Mouse (Mus musculus): ENCODE measurements around the gene Bax. TPM values are rescaled to one million over a fixed set of nuclear protein-coding genes. Genes with fewer than 3 reads are reported as not detected.

Bax gene
- total and polyA plus RNA-seq, 3 experiments, result 195 to 273 (median 233) TPM

GRCm38 (mm10) chr7:45462325-45462724, 4.4 kb downstream of the Bax start:
- no peak overlapping the region for H3K4me3 ChIP-seq (replicated peaks in 1 of 3; ENCODE audit: low read depth in 2 of 3, low read length in 2 of 3, poor library complexity in 1 of 3)
- H3K27me3 ChIP-seq (replicated peaks), result no peaks in the 10 kb centered on the region
- peak overlapping the region; percentile 47 for H3K27ac ChIP-seq (ENCODE audit: insufficient read depth, low read depth)
- peaks cover 48% of the 10 kb centered on the region for H3K79me2 ChIP-seq (replicated peaks; ENCODE audit: control insufficient read depth, extremely low read depth, insufficient read depth, poor library complexity, severe bottlenecking)
- dilution Hi-C loops (cut with MboI; ENCODE audit: extremely low pct_ligation_motif_present, extremely low pct_unique_long_range_greater_than_20kb, low sequenced_read_pairs) (no loop called here), in situ Hi-C loops (cut with MboI; ENCODE audit: low pct_ligation_motif_present, low pct_unique_long_range_greater_than_20kb, low sequenced_read_pairs) (loop anchor here (10.0 kb wide), 1 partner anchor 222 kb away; the partner anchor contains the start of gene Ntn5)
- no peaks in the 10 kb centered on the region for H3K9me3 ChIP-seq (replicated peaks; ENCODE audit: low read length)
- peaks cover 37 to 53% of the 10 kb centered on the region in 2 experiments for H3K36me3 ChIP-seq (replicated peaks in 1 of 2; ENCODE audit: control insufficient read depth in 1 of 2, insufficient read depth in 1 of 2, low read length in 1 of 2)
- H3K9ac ChIP-seq (ENCODE audit: insufficient read depth, low read depth), result no peak overlapping the region
- no peak for DNase-seq (ENCODE audit: extremely low read depth)
- H3K4me1 ChIP-seq (ENCODE audit: control insufficient read depth in 1 of 2, insufficient read depth in 2 of 2), result peaks cover 16 to 43% of the 10 kb centered on the region in 2 experiments
- H3K4me2 ChIP-seq (ENCODE audit: insufficient read depth, low read depth, poor library complexity, severe bottlenecking), result no peak overlapping the region
- TF ChIP-seq RCOR1 (conservative IDR thresholded peaks at IDR 0.05; ENCODE audit: low read depth, low read length), result no peak
- no peak for TF ChIP-seq GABPA (IDR thresholded peaks at IDR 0.05; ENCODE audit: insufficient replicate concordance, low read depth, low read length)

- H3K27ac ChIP-seq (ENCODE audit: insufficient read depth, low read depth), result no peak overlapping the region
- DNase-seq (ENCODE audit: extremely low read depth), result no peak
- no peak for TF ChIP-seq JUND (conservative IDR thresholded peaks at IDR 0.05; ENCODE audit: low read depth, low read length)
- peak; percentile 6; the same call in 1 of the 2 replicates for TF ChIP-seq POLR2A (IDR thresholded peaks at IDR 0.05; ENCODE audit: low read depth, low read length)
- no peaks in the 10 kb centered on the region for H3K9me3 ChIP-seq (replicated peaks; ENCODE audit: low read length)
- no peak overlapping the region for H3K4me3 ChIP-seq (replicated peaks in 1 of 3; ENCODE audit: low read depth in 2 of 3, low read length in 2 of 3, poor library complexity in 1 of 3)
- H3K4me1 ChIP-seq (ENCODE audit: control insufficient read depth in 1 of 2, insufficient read depth in 2 of 2), result peaks cover 16 to 44% of the 10 kb centered on the region in 2 experiments
- H3K36me3 ChIP-seq (replicated peaks in 1 of 2; ENCODE audit: control insufficient read depth in 1 of 2, insufficient read depth in 1 of 2, low read length in 1 of 2), result peaks cover 39 to 57% of the 10 kb centered on the region in 2 experiments
- no peak overlapping the region for H3K9ac ChIP-seq (ENCODE audit: insufficient read depth, low read depth)
- peaks cover 49% of the 10 kb centered on the region for H3K79me2 ChIP-seq (replicated peaks; ENCODE audit: control insufficient read depth, extremely low read depth, insufficient read depth, poor library complexity, severe bottlenecking)
- in situ Hi-C loops (cut with MboI; ENCODE audit: low pct_ligation_motif_present, low pct_unique_long_range_greater_than_20kb, low sequenced_read_pairs), result loop anchor here (10.0 kb wide), 1 partner anchor 223 kb away; the partner anchor contains the start of gene Ntn5
- dilution Hi-C loops (cut with MboI; ENCODE audit: extremely low pct_ligation_motif_present, extremely low pct_unique_long_range_greater_than_20kb, low sequenced_read_pairs), result no loop called here
- H3K4me2 ChIP-seq (ENCODE audit: insufficient read depth, low read depth, poor library complexity, severe bottlenecking), result no peak overlapping the region
- no peaks in the 10 kb centered on the region for H3K27me3 ChIP-seq (replicated peaks)
Measured at GRCm38 (mm10) chr7:45461781-45462180, 4.9 kb downstream of the Bax start.

GRCm38 (mm10) chr7:45461326-45461725, 5.4 kb downstream of the Bax start:
- no peaks in the 10 kb centered on the region for H3K9me3 ChIP-seq (replicated peaks; ENCODE audit: low read length)
- no peak for DNase-seq (ENCODE audit: extremely low read depth)
- no peaks in the 10 kb centered on the region for H3K27me3 ChIP-seq (replicated peaks)
- H3K79me2 ChIP-seq (replicated peaks; ENCODE audit: control insufficient read depth, extremely low read depth, insufficient read depth, poor library complexity, severe bottlenecking), result peaks cover 49% of the 10 kb centered on the region
- peaks cover 39 to 60% of the 10 kb centered on the region in 2 experiments for H3K36me3 ChIP-seq (replicated peaks in 1 of 2; ENCODE audit: control insufficient read depth in 1 of 2, insufficient read depth in 1 of 2, low read length in 1 of 2)
- no peak overlapping the region for H3K4me2 ChIP-seq (ENCODE audit: insufficient read depth, low read depth, poor library complexity, severe bottlenecking)
- peak overlapping the region; percentile 24; the same call in 1 of the 2 replicates for H3K9ac ChIP-seq (ENCODE audit: insufficient read depth, low read depth)
- in situ Hi-C loops (cut with MboI; ENCODE audit: low pct_ligation_motif_present, low pct_unique_long_range_greater_than_20kb, low sequenced_read_pairs) (loop anchor here (10.0 kb wide), 1 partner anchor 223 kb away; the partner anchor contains the start of gene Ntn5), dilution Hi-C loops (cut with MboI; ENCODE audit: extremely low pct_ligation_motif_present, extremely low pct_unique_long_range_greater_than_20kb, low sequenced_read_pairs) (no loop called here)
- no peak overlapping the region for H3K4me3 ChIP-seq (replicated peaks in 1 of 3; ENCODE audit: low read depth in 2 of 3, low read length in 2 of 3, poor library complexity in 1 of 3)
- peaks cover 16 to 48% of the 10 kb centered on the region in 2 experiments for H3K4me1 ChIP-seq (ENCODE audit: control insufficient read depth in 1 of 2, insufficient read depth in 2 of 2)
- TF ChIP-seq ZMIZ1 (IDR thresholded peaks at IDR 0.05; ENCODE audit: low read depth, low read length) (no peak), POLR2AphosphoS2 (IDR thresholded peaks at IDR 0.05; ENCODE audit: low read depth, low read length) (no peak), CTCF (conservative IDR thresholded peaks at IDR 0.05 in 1 of 2, IDR thresholded peaks at IDR 0.05 in 1 of 2; ENCODE audit: low read depth in 2 of 2, low read length in 2 of 2) (no peak), MAFK (IDR thresholded peaks at IDR 0.05; ENCODE audit: insufficient replicate concordance, low read length) (no peak), POLR2A (IDR thresholded peaks at IDR 0.05; ENCODE audit: low read depth, low read length) (peak; percentile 3; the same call in 1 of the 2 replicates)
- peak overlapping the region; percentile 80; the same call in 1 of the 2 replicates for H3K27ac ChIP-seq (ENCODE audit: insufficient read depth, low read depth)
